Mouse (Mus musculus) erythroblast, embryonic 14.5 days (primary cell): ENCODE data around the gene Pcp2.

Experiments used
- GATA1 ChIP-seq: IDR thresholded peaks from 2 replicates; pipeline ENCODE4 v1.6.1; 2012; ENCODE audit warnings: low read length, inconsistent platforms, mixed read lengths
- TAL1 ChIP-seq: IDR thresholded peaks from 3 replicates; pipeline ENCODE4 v1.6.1; 2012; ENCODE audit warnings: low read length, inconsistent platforms, mixed read lengths

- TF ChIP-seq GATA1 (no peak), TAL1 (no peak)
These were observed 37.7 kb downstream of the Pcp2 start for GRCm38 (mm10) chr8:3587391-3588257.
